ENCODE assay signal across 25 mouse cellular contexts in the genomic region with DNA sequence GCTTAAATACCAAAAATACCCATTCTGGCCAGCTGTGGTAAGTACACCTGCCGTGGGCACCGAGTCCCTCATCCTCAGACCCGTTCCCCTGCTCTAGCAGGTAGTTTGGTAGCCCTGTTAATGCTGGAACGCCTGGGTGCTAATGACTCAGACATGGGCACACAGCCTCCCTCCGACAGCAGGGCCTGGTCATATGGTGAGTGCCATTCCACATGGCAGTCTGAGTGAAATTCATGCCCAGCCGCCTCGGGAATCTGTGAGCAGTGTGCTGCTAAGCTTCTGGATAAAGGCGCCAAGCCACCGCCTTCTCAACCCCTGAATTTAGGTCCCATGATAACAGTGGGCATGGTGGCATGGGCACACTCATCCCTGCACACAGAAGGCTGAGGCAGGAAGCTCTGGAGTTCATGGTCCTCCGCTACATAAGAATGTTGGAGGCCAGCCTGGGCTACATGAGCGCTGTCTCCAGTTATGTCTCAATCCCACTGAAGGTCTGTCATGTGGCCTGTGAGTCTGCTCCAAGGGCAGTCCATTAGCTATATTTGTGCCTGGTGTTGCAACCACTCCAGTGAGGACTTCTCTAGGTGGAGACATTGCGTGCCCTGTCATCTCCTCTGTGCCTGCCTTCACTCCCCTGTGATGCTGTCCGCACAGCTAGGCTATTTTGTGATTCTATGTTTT. TPM values are rescaled to one million over a fixed set of nuclear protein-coding genes. Genes with fewer than 3 reads are reported as not detected.
A peak's percentile ranks its signal among the peaks of the same experiment; 100 is the strongest.
DNase-seq lines count a peak whose midpoint lies in the region; ATAC-seq and TF ChIP-seq lines count a peak whose summit lies in the region.
"Had no signal": no experiment of that assay in that cellular context is flagged by ENCODE, and none has a peak within 500 bp of the region (broad histone marks: within the 10 kb centered on the region; RNA-seq: fewer than 3 reads in every experiment).

No protein-coding gene starts in this region.

- no peak overlapping the region for H3K9ac ChIP-seq in stomach, embryonic 14.5 days (replicated peaks; ENCODE audit: low read depth, low read length)
- no peak overlapping the region for H3K9ac ChIP-seq in stomach, postnatal 0 days (ENCODE audit: low read length)
- H3K9ac ChIP-seq: forebrain, embryonic 13.5 days; heart, embryonic 15.5 days; liver, embryonic 15.5 days; lung, embryonic 15.5 days had no signal

- H3K4me3 ChIP-seq in stomach, embryonic 14.5 days (ENCODE audit: low read depth, low read length): no peak overlapping the region
- H3K4me3 ChIP-seq in stomach, postnatal 0 days (ENCODE audit: low read depth, low read length): no peak overlapping the region
- H3K4me3 ChIP-seq: forebrain, embryonic 13.5 days; heart, embryonic 10.5 days; heart, embryonic 15.5 days; liver, embryonic 15.5 days; lung, embryonic 15.5 days; neural tube, embryonic 13.5 days had no signal

- peaks cover 94% of the 10 kb centered on the region for H3K36me3 ChIP-seq in stomach, embryonic 14.5 days (ENCODE audit: control insufficient read depth, insufficient read depth, low read length)
- peaks cover 55% of the 10 kb centered on the region for H3K36me3 ChIP-seq in stomach, postnatal 0 days (ENCODE audit: control insufficient read depth, insufficient read depth, low read length)

- TF ChIP-seq CTCF in stomach, postnatal 0 days (IDR thresholded peaks at IDR 0.05; ENCODE audit: low read depth): no peak

- WGBS in stomach, embryonic 14.5 days: 96% methylated on average over 13 of the region's 13 CpGs
- 96% methylated on average over 13 of the region's 13 CpGs for WGBS in stomach, postnatal 0 days

- no peaks in the 10 kb centered on the region for H3K9me3 ChIP-seq in stomach, embryonic 14.5 days (ENCODE audit: control insufficient read depth, low read depth, low read length)
- no peaks in the 10 kb centered on the region for H3K9me3 ChIP-seq in stomach, postnatal 0 days (ENCODE audit: control insufficient read depth, low read length)
- H3K9me3 ChIP-seq: forebrain, embryonic 13.5 days; heart, embryonic 10.5 days; heart, embryonic 15.5 days; liver, embryonic 15.5 days; lung, embryonic 15.5 days; neural tube, embryonic 13.5 days had no signal

- TF ChIP-seq EP300 in stomach, postnatal 0 days (optimal IDR thresholded peaks at IDR 0.05): no peak

- no peak overlapping the region for H3K27ac ChIP-seq in stomach, embryonic 14.5 days (ENCODE audit: low read length)
- no peak overlapping the region for H3K27ac ChIP-seq in stomach, postnatal 0 days (replicated peaks)
- H3K27ac ChIP-seq: forebrain, embryonic 13.5 days; heart, embryonic 10.5 days; heart, embryonic 15.5 days; kidney, postnatal 0 days; liver, embryonic 15.5 days; lung, embryonic 15.5 days; neural tube, embryonic 13.5 days had no signal

- peak; percentile 60 to 73 for DNase-seq in cerebellum, postnatal 25 days
- DNase-seq in cerebellum, adult 8-10 months: no peak
- peak; percentile 45 to 48 for DNase-seq in layer of hippocampus, postnatal 10 days (ENCODE audit: low spot score in 2 of 2)
- DNase-seq in layer of hippocampus, adult 8-10 months (ENCODE audit: low spot score in 2 of 2): no peak
- no peak for DNase-seq in stomach, postnatal 0 days (ENCODE audit: low spot score)
- DNase-seq in thymus, postnatal 10 days (ENCODE audit: low spot score in 2 of 2): no peak
- DNase-seq in urinary bladder, postnatal 10 days (ENCODE audit: low spot score): no peak
- DNase-seq: adrenal gland, postnatal 36 days; cerebellum, postnatal 14 days; gastrocnemius, postnatal 14 days; heart, adult 11 months; kidney, adult 8-10 months; kidney, postnatal 4 days; liver; right cerebral cortex, postnatal 4 days had no signal

- H3K4me1 ChIP-seq in stomach, embryonic 14.5 days (ENCODE audit: control insufficient read depth, insufficient read depth, low read length): peaks cover 3% of the 10 kb centered on the region; the same call in 1 of the 2 replicates
- H3K4me1 ChIP-seq in stomach, postnatal 0 days (replicated peaks; ENCODE audit: control insufficient read depth, insufficient read depth): no peaks in the 10 kb centered on the region
- H3K4me1 ChIP-seq: liver, embryonic 15.5 days had no signal

- H3K4me2 ChIP-seq in stomach, embryonic 14.5 days (replicated peaks; ENCODE audit: low read depth, low read length): no peak overlapping the region
- H3K4me2 ChIP-seq in stomach, postnatal 0 days (replicated peaks; ENCODE audit: low read depth): no peak overlapping the region
- H3K4me2 ChIP-seq: forebrain, embryonic 13.5 days; heart, embryonic 15.5 days; liver, embryonic 15.5 days; lung, embryonic 15.5 days; neural tube, embryonic 13.5 days had no signal

- ATAC-seq in stomach, embryonic 14.5 days (ENCODE audit: insufficient number of reproducible peaks, insufficient read depth, low FRiP score, low read depth): 0 out of 2 replicates have a peak, but pooled peaks have one; percentile 7
- ATAC-seq in stomach, postnatal 0 days (ENCODE audit: low FRiP score, low TSS enrichment): no peak
- ATAC-seq: forebrain, embryonic 13.5 days; hindbrain, embryonic 16.5 days; Patski had no signal

- no peaks in the 10 kb centered on the region for H3K27me3 ChIP-seq in stomach, embryonic 14.5 days (ENCODE audit: control insufficient read depth, insufficient read depth, low read length)
- no peaks in the 10 kb centered on the region for H3K27me3 ChIP-seq in stomach, postnatal 0 days (ENCODE audit: control insufficient read depth, insufficient read depth, low read length)
- H3K27me3 ChIP-seq: forebrain, embryonic 13.5 days; heart, embryonic 15.5 days; liver, embryonic 15.5 days; lung, embryonic 15.5 days; neural tube, embryonic 13.5 days; Patski had no signal

RNA-seq across cellular contexts. Expression of gene Mum1, which starts 10.1 kb away (rescaled TPM):
- 10 to 100 TPM; 40.3 to 46.6 TPM for total RNA-seq in layer of hippocampus, postnatal 10 days (2021)
- total RNA-seq in layer of hippocampus, adult 8-10 months (2022): 10 to 100 TPM; 44.5 to 51.5 (median 45.6) TPM
- polyA plus RNA-seq in stomach, embryonic 14.5 days (2014; fragmentation: Nextera tagmentation; extraction: Ambion mirVana): 59.7 and 65.6 TPM in 2 replicates
- polyA plus RNA-seq in stomach, postnatal 0 days (2015; fragmentation: Nextera tagmentation; extraction: Ambion mirVana): 23.1 and 23.9 TPM in 2 replicates

RNA-seq across cellular contexts. Expression of gene Ndufs7, which starts 12.6 kb away (rescaled TPM):
- total RNA-seq in layer of hippocampus, postnatal 10 days (2021): 100 to 1,000 TPM; 143 to 152 TPM
- total RNA-seq in layer of hippocampus, adult 8-10 months (2022): 100 to 1,000 TPM; 190 to 206 (median 201) TPM
- polyA plus RNA-seq in stomach, embryonic 14.5 days (2014; fragmentation: Nextera tagmentation; extraction: Ambion mirVana): 337 and 355 TPM in 2 replicates
- 400 and 403 TPM in 2 replicates for polyA plus RNA-seq in stomach, postnatal 0 days (2015; fragmentation: Nextera tagmentation; extraction: Ambion mirVana)

RNA-seq across cellular contexts. Expression of gene Gamt, which starts 24.5 kb away (rescaled TPM):
- 10 to 100 TPM; 27.8 to 31.5 TPM for total RNA-seq in layer of hippocampus, postnatal 10 days (2021)
- 10 to 100 TPM; 22.4 to 34.7 (median 27.9) TPM for total RNA-seq in layer of hippocampus, adult 8-10 months (2022)
- 32.1 and 49.3 TPM in 2 replicates for polyA plus RNA-seq in stomach, embryonic 14.5 days (2014; fragmentation: Nextera tagmentation; extraction: Ambion mirVana)
- polyA plus RNA-seq in stomach, postnatal 0 days (2015; fragmentation: Nextera tagmentation; extraction: Ambion mirVana): 16.3 and 17.4 TPM in 2 replicates

RNA-seq across cellular contexts. Expression of gene Dazap1, which starts 25.0 kb away (rescaled TPM):
- 10 to 100 TPM; 94.6 to 96.3 TPM for total RNA-seq in layer of hippocampus, postnatal 10 days (2021)
- total RNA-seq in layer of hippocampus, adult 8-10 months (2022): 10 to 100 TPM; 84.8 to 98.3 (median 91.6) TPM
- 48.6 and 51.3 TPM in 2 replicates for polyA plus RNA-seq in stomach, embryonic 14.5 days (2014; fragmentation: Nextera tagmentation; extraction: Ambion mirVana)
- 27.4 and 28.4 TPM in 2 replicates for polyA plus RNA-seq in stomach, postnatal 0 days (2015; fragmentation: Nextera tagmentation; extraction: Ambion mirVana)

RNA-seq across cellular contexts. Expression of gene Rps15, which starts 56.0 kb away (rescaled TPM):
- total RNA-seq in layer of hippocampus, postnatal 10 days (2021): 100 to 1,000 TPM; 733 to 857 TPM
- total RNA-seq in layer of hippocampus, adult 8-10 months (2022): 1,000 to 10,000 TPM in 1 of 4 experiments, 100 to 1,000 TPM in 3; 755 to 1,005 (median 888) TPM
- polyA plus RNA-seq in stomach, embryonic 14.5 days (2014; fragmentation: Nextera tagmentation; extraction: Ambion mirVana): 1,120 and 1,227 TPM in 2 replicates
- polyA plus RNA-seq in stomach, postnatal 0 days (2015; fragmentation: Nextera tagmentation; extraction: Ambion mirVana): 766 and 821 TPM in 2 replicates

Comparison
In these comparisons a context has a peak if more than half of its experiments do, and no peak if none do; other contexts are left out.
1. DNase-seq: peak in cerebellum, postnatal 25 days (2 of 2) and layer of hippocampus, postnatal 10 days (2 of 2); none in cerebellum, adult 8-10 months (single experiment), layer of hippocampus, adult 8-10 months (0 of 2), stomach, postnatal 0 days (single experiment), thymus, postnatal 10 days (0 of 2) and urinary bladder, postnatal 10 days (single experiment).